Mouse (Mus musculus): ENCODE data around the gene Tacc3. TPM values are rescaled to one million over a fixed set of nuclear protein-coding genes. Genes with fewer than 3 reads are reported as not detected.
A peak's percentile ranks its signal among the peaks of the same experiment; 100 is the strongest.

Gene Tacc3
- polyA plus RNA-seq, 1 experiment = 185 TPM

DNA sequence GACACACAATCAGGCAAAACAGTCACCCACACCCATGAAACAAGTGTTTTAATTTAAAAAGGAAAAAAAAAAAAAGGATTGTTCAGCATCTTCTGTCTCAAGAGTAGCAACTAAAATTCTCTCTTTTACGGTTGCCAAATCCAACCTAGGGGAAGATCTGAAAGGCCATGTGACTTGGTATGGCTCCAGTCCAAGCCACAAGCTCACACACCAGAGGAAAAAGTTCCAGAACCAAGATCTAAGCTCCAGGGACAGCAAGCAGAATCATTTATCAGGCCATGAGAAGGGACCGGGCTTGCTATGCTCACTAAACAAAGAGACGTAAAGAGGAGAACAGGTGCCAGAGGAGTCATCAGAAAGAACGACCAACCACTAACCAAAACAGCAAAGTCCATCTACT is 30.0 kb upstream of the Tacc3 start:
- no peaks in the 10 kb centered on the region for H3K9me3 ChIP-seq (replicated peaks; ENCODE audit: control insufficient read depth, insufficient read depth, low read length, poor library complexity, severe bottlenecking)
- peaks cover 4% of the 10 kb centered on the region; the same call in 1 of the 2 replicates for H3K36me3 ChIP-seq (ENCODE audit: control insufficient read depth, insufficient read depth, low read length, poor library complexity, severe bottlenecking)
- no peaks in the 10 kb centered on the region for H3K4me1 ChIP-seq (ENCODE audit: control insufficient read depth, insufficient read depth, low read length)
- H3K9ac ChIP-seq (ENCODE audit: low read depth, poor library complexity, severe bottlenecking) = peak overlapping the region; percentile 84
- TF ChIP-seq POLR2A (IDR thresholded peaks at IDR 0.05; ENCODE audit: insufficient read depth, low read length) (no peak), CTCF (IDR thresholded peaks at IDR 0.05; ENCODE audit: low read depth, low read length) (no peak), EP300 (IDR thresholded peaks at IDR 0.05; ENCODE audit: insufficient read depth, low read depth, low read length) (no peak)
- H3K4me3 ChIP-seq (ENCODE audit: low read depth, low read length) = peak overlapping the region; percentile 47
- no peaks in the 10 kb centered on the region for H3K27me3 ChIP-seq (ENCODE audit: control insufficient read depth, insufficient read depth, low read length, poor library complexity, severe bottlenecking)
- H3K27ac ChIP-seq (ENCODE audit: insufficient read depth, low read length) = no peak overlapping the region

DNA sequence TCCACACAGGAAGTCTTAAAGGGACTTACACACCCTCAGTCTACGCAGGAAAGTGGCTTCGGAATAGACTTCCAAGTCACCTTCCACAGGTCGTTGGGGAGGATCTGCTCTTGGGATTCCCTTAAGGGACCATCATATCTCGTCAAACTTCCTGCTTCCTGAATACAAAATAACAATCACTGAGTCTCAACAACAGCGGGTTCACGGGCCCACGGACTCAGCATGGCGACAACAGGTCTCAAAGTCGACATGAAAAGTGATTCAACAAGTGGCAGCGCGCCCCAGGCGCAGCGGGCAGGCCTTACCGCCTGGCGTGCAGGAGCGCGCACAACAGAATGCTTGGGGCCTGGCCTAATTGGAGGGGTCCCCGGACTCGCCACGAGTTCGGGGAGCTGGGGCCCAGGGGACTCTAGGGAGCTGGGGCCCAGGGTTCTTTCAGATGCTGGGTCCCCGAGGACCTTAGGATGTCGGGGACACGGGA is 29.1 kb upstream of the Tacc3 start:
- H3K36me3 ChIP-seq (ENCODE audit: control insufficient read depth, insufficient read depth, low read length, poor library complexity, severe bottlenecking) = peaks cover under 1% of the 10 kb centered on the region; the same call in 1 of the 2 replicates
- H3K9ac ChIP-seq (ENCODE audit: low read depth, poor library complexity, severe bottlenecking) = peak overlapping the region; percentile 84
- H3K27ac ChIP-seq (ENCODE audit: insufficient read depth, low read length) = peak overlapping the region; percentile 66
- no peak for TF ChIP-seq EP300 (IDR thresholded peaks at IDR 0.05; ENCODE audit: insufficient read depth, low read depth, low read length)
- TF ChIP-seq POLR2A (IDR thresholded peaks at IDR 0.05; ENCODE audit: insufficient read depth, low read length) = no peak
- no peak for TF ChIP-seq CTCF (IDR thresholded peaks at IDR 0.05; ENCODE audit: low read depth, low read length)
- H3K4me1 ChIP-seq (ENCODE audit: control insufficient read depth, insufficient read depth, low read length) = no peaks in the 10 kb centered on the region
- H3K9me3 ChIP-seq (replicated peaks; ENCODE audit: control insufficient read depth, insufficient read depth, low read length, poor library complexity, severe bottlenecking) = no peaks in the 10 kb centered on the region
- H3K27me3 ChIP-seq (ENCODE audit: control insufficient read depth, insufficient read depth, low read length, poor library complexity, severe bottlenecking) = no peaks in the 10 kb centered on the region
- H3K4me3 ChIP-seq (ENCODE audit: low read depth, low read length) = peak overlapping the region; percentile 88

DNA sequence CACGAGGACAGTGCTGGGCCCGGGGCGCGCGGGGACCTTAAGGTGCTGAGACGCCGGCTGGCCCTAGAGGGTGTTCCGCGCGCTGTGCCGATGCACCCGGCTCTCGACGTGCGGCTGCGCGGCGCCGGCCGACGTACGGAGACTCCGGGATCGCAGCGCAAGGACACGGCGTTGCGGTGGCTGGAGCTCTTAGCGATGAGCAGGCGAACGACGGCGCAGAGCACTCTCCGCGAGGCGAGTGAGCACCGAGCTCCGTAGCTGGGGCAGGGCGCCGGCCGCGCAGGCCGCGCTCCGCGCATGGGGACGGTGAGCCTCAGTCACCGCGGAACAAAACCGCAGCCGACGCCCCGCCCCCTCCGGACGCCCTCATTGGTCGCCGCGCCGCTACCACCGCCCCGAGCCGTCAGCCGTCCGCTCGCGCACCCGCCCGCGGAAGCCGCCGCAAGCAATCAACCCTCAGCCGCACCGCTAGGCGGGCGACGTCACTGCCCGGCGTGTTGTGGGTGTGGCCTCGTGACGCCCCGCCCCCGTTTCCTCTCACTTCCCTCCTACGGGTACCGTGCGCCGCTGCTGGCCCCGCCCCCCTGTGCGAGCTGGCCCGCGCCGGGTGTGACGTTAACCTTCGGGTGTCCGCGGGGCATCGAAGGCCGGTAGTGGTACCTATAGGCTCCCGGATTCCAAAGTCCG is 28.5 kb upstream of the Tacc3 start, which contains the start of the genes Fam53a and Gm9903:
TSS of gene Fam53a (minus strand) at position 335 of the 687 bp plus-strand sequence.
TSS of gene Gm9903 (plus strand) at position 625 of the 687 bp plus-strand sequence.
- H3K9me3 ChIP-seq (replicated peaks; ENCODE audit: control insufficient read depth, insufficient read depth, low read length, poor library complexity, severe bottlenecking) = no peaks in the 10 kb centered on the region
- H3K36me3 ChIP-seq (ENCODE audit: control insufficient read depth, insufficient read depth, low read length, poor library complexity, severe bottlenecking) = no peaks in the 10 kb centered on the region
- peak within 1 kb of the TSS; percentile 88 for H3K4me3 ChIP-seq (ENCODE audit: low read depth, low read length)
- peak within 1 kb of the TSS; percentile 66 for H3K27ac ChIP-seq (ENCODE audit: insufficient read depth, low read length)
- TF ChIP-seq POLR2A (IDR thresholded peaks at IDR 0.05; ENCODE audit: insufficient read depth, low read length) (peak; percentile 93), CTCF (IDR thresholded peaks at IDR 0.05; ENCODE audit: low read depth, low read length) (no peak)
- H3K9ac ChIP-seq (ENCODE audit: low read depth, poor library complexity, severe bottlenecking) = peak within 1 kb of the TSS; percentile 84
- no peaks in the 10 kb centered on the region for H3K4me1 ChIP-seq (ENCODE audit: control insufficient read depth, insufficient read depth, low read length)
- no peaks in the 10 kb centered on the region for H3K27me3 ChIP-seq (ENCODE audit: control insufficient read depth, insufficient read depth, low read length, poor library complexity, severe bottlenecking)

DNA sequence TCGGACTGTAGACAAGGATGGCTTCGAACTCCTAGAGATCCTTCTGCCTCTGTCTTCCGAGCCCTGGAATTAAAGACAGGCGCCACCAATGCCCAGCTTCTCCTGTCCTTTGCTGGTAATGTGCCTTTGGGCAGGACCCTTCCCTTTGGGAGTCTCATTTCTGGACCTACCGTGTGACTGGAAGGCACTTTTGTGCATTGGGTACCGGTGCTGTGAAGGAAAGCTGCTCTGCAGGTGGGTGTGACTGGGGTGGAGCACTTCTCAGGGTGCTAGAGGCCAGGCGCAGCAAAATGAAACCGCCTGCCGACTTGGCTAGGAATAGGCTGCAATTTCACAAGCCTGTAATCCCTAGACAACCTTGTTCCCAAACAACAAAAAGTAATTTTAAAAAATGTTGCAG is 27.9 kb upstream of the Tacc3 start:
- Histone ChIP-seq H3K27ac (ENCODE audit: insufficient read depth, low read length) (no peak overlapping the region), H3K9me3 (replicated peaks; ENCODE audit: control insufficient read depth, insufficient read depth, low read length, poor library complexity, severe bottlenecking) (no peaks in the 10 kb centered on the region), H3K27me3 (ENCODE audit: control insufficient read depth, insufficient read depth, low read length, poor library complexity, severe bottlenecking) (no peaks in the 10 kb centered on the region)

DNA sequence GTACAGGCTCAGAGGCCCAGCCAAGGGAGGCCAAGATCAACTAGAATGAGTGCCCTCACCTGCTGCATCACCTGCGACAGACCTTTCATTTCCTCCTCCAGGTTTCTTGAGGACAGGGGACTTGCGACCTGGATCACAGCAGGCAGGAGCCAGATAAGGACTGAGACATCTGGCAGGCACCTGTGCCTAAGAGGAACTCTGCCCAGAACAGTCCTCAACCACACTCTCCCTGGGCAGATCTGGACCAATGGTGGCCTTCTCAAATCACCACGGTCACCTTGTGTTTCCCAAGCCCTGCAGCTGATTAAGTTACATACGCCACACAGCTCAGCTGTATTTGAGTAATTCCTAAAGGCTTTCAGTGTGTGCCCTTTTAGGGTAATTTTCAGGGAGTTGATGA is 27.3 kb upstream of the Tacc3 start:
- no peak for TF ChIP-seq POLR2A (IDR thresholded peaks at IDR 0.05; ENCODE audit: insufficient read depth, low read length)
- no peak for TF ChIP-seq CTCF (IDR thresholded peaks at IDR 0.05; ENCODE audit: low read depth, low read length)
- no peak for TF ChIP-seq EP300 (IDR thresholded peaks at IDR 0.05; ENCODE audit: insufficient read depth, low read depth, low read length)
- no peak overlapping the region for H3K27ac ChIP-seq (ENCODE audit: insufficient read depth, low read length)
- no peak overlapping the region for H3K4me3 ChIP-seq (ENCODE audit: low read depth, low read length)
- H3K9me3 ChIP-seq (replicated peaks; ENCODE audit: control insufficient read depth, insufficient read depth, low read length, poor library complexity, severe bottlenecking) = no peaks in the 10 kb centered on the region
- H3K4me1 ChIP-seq (ENCODE audit: control insufficient read depth, insufficient read depth, low read length) = no peaks in the 10 kb centered on the region
- H3K36me3 ChIP-seq (ENCODE audit: control insufficient read depth, insufficient read depth, low read length, poor library complexity, severe bottlenecking) = no peaks in the 10 kb centered on the region
- no peaks in the 10 kb centered on the region for H3K27me3 ChIP-seq (ENCODE audit: control insufficient read depth, insufficient read depth, low read length, poor library complexity, severe bottlenecking)
- no peak overlapping the region for H3K9ac ChIP-seq (ENCODE audit: low read depth, poor library complexity, severe bottlenecking)

More for the DNA sequence above, 27.9 kb upstream of the Tacc3 start:
- TF ChIP-seq EP300 (IDR thresholded peaks at IDR 0.05; ENCODE audit: insufficient read depth, low read depth, low read length) (no peak), CTCF (IDR thresholded peaks at IDR 0.05; ENCODE audit: low read depth, low read length) (no peak), POLR2A (IDR thresholded peaks at IDR 0.05; ENCODE audit: insufficient read depth, low read length) (no peak)
- Histone ChIP-seq H3K36me3 (ENCODE audit: control insufficient read depth, insufficient read depth, low read length, poor library complexity, severe bottlenecking) (no peaks in the 10 kb centered on the region), H3K4me3 (ENCODE audit: low read depth, low read length) (peak overlapping the region; percentile 73), H3K4me1 (ENCODE audit: control insufficient read depth, insufficient read depth, low read length) (no peaks in the 10 kb centered on the region), H3K9ac (ENCODE audit: low read depth, poor library complexity, severe bottlenecking) (0 out of 2 replicates have a peak overlapping the region, but pooled peaks have one; percentile 9)

DNA sequence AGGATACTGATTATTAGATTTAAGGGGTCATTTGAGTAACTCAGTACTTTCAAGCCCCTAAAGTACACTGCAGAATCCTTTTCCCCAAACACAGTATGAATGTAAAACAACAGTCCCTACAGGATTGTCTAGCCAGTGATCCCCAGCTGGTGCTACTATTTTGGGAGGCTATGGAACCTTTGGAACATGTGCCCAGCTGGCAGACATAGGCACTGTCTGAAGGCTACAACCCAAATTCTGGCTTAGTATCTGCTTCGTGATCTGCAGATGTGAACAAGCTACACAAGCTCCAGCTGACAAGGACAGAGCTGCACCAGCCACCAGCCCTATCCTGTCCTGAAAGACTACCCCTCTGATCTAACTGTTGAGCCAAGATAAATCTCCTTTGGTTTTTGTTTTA is 25.4 kb upstream of the Tacc3 start:
- H3K36me3 ChIP-seq (ENCODE audit: control insufficient read depth, insufficient read depth, low read length, poor library complexity, severe bottlenecking) = 0 out of 2 replicates have a peak, but pooled peaks cover 2% of the 10 kb centered on the region
- no peaks in the 10 kb centered on the region for H3K9me3 ChIP-seq (replicated peaks; ENCODE audit: control insufficient read depth, insufficient read depth, low read length, poor library complexity, severe bottlenecking)
- no peaks in the 10 kb centered on the region for H3K27me3 ChIP-seq (ENCODE audit: control insufficient read depth, insufficient read depth, low read length, poor library complexity, severe bottlenecking)
- H3K27ac ChIP-seq (ENCODE audit: insufficient read depth, low read length) = no peak overlapping the region
- H3K9ac ChIP-seq (ENCODE audit: low read depth, poor library complexity, severe bottlenecking) = no peak overlapping the region
- no peak overlapping the region for H3K4me3 ChIP-seq (ENCODE audit: low read depth, low read length)
- TF ChIP-seq EP300 (IDR thresholded peaks at IDR 0.05; ENCODE audit: insufficient read depth, low read depth, low read length) (no peak), POLR2A (IDR thresholded peaks at IDR 0.05; ENCODE audit: insufficient read depth, low read length) (no peak), CTCF (IDR thresholded peaks at IDR 0.05; ENCODE audit: low read depth, low read length) (no peak)
- no peaks in the 10 kb centered on the region for H3K4me1 ChIP-seq (ENCODE audit: control insufficient read depth, insufficient read depth, low read length)

Measured in ES-Bruce4 (cell line).